Mouse (Mus musculus) megakaryocyte, embryonic 14.5 days (primary cell): Measurements from ENCODE around the gene Rsph9.

ENCODE experiments used
- FLI1 ChIP-seq: IDR thresholded peaks from 2 replicates; pipeline ENCODE4 v1.6.1; 2012; ENCODE audit warnings: low read length, inconsistent platforms, mixed read lengths
- GATA1 ChIP-seq: IDR thresholded peaks from 3 replicates; pipeline ENCODE4 v1.6.1; 2012; ENCODE audit warnings: mixed read lengths, low read length, inconsistent platforms, borderline replicate concordance

DNA sequence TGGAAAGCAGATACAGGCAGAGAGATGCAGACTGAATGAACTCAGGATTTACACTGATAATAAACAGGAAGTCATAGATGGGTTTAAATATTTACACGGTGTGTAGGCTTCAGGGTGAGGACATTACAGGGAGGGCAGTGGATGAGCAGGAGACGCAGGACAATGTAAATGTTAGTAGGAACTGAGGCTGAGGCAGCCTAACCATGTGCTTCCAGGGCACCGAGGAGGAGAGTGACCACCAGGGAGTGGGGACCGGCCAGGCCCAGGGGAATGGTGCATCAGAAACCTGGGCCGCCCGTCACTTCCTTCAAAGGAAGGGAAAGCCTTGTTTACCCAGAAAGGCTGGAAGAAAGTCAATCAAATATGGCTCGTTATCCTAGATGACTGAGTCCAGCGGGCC is 45.5 kb downstream of the Rsph9 start:
- TF ChIP-seq GATA1 (no peak), FLI1 (no peak)
